Mouse (Mus musculus) brain, embryonic 14.5 days (tissue): ENCODE results near the gene Myo7a.

Experiments used
- CTCF ChIP-seq: fragments of 200-500 bp; IDR thresholded peaks from 2 replicates; pipeline ENCODE4 v1.5.1; 2012; ENCODE audit warnings: inconsistent platforms, mild to moderate bottlenecking, moderate library complexity, borderline replicate concordance; ENCODE audit not compliant: insufficient read depth, insufficient read length; ENCODE audit errors: extremely low read depth
- POLR2A ChIP-seq: fragments of 200-500 bp; IDR thresholded peaks from 2 replicates; pipeline ENCODE4 v1.6.1; 2012; ENCODE audit warnings: mild to moderate bottlenecking, inconsistent platforms, borderline replicate concordance; ENCODE audit not compliant: poor library complexity, insufficient read depth, insufficient read length, severe bottlenecking; ENCODE audit errors: extremely low read depth

DNA sequence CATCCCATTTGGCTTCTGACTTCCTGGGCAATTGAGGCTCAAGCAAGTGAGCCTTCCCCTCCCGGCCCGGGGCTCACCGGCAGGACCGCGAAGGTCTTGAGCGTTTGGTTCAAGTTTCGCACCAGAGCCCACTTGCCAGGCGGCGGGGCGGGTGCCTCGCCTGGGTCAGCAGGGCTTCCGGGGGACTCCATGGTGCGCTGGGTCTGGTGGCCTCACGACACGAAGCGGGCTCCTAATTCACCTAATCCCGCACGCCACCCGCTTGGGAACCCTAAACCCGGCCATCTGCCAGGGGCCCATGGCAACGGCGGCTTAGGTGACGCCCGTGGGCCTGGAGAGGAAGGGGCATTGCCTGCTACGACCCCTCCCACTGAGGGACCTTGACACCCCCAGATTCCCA, 8.1 kb downstream of the Myo7a start:
- no peak for TF ChIP-seq POLR2A
- TF ChIP-seq CTCF: no peak
